8 mouse cellular contexts compared by ENCODE assay signal in genomic region chr1:104993905-104994611, GRCm38 (mm10).
A peak's percentile ranks its signal among the peaks of the same experiment; 100 is the strongest.
DNase-seq lines count a peak whose midpoint lies in the region; ATAC-seq and TF ChIP-seq lines count a peak whose summit lies in the region.

No protein-coding gene starts in this region.

- H3K4me3 ChIP-seq in cerebellum, adult 2 months (replicated peaks; ENCODE audit: insufficient read depth, low read depth, low read length) = no peak overlapping the region
- H3K4me3 ChIP-seq in heart, embryonic 14.5 days (ENCODE audit: control insufficient read depth in 1 of 2, insufficient read depth in 1 of 2, low read depth in 1 of 2, low read length in 2 of 2) = peak overlapping the region; percentile 39 to 43
- peak overlapping the region; percentile 29 for H3K4me3 ChIP-seq in kidney, postnatal 0 days (replicated peaks; ENCODE audit: low read depth, low read length)
- peak overlapping the region; percentile 58 for H3K4me3 ChIP-seq in midbrain, embryonic 10.5 days

- peak overlapping the region; percentile 80 for H3K4me2 ChIP-seq in heart, embryonic 14.5 days (ENCODE audit: low read length)
- peak overlapping the region; percentile 81 for H3K4me2 ChIP-seq in kidney, postnatal 0 days (ENCODE audit: low read length)

- TF ChIP-seq CTCF in cerebellum, adult 2 months (IDR thresholded peaks at IDR 0.05; ENCODE audit: borderline replicate concordance, insufficient read depth, low read depth, low read length) = no peak
- TF ChIP-seq CTCF in kidney, postnatal 0 days (IDR thresholded peaks at IDR 0.05; ENCODE audit: low read depth) = no peak

- no peak for TF ChIP-seq POLR2A in cerebellum, adult 2 months (IDR thresholded peaks at IDR 0.05; ENCODE audit: borderline replicate concordance, insufficient read depth, low read length)

- H3K27ac ChIP-seq in cerebellum, adult 2 months (ENCODE audit: insufficient read depth, low read length) = no peak overlapping the region
- no peak overlapping the region for H3K27ac ChIP-seq in heart, embryonic 14.5 days (replicated peaks in 1 of 2; ENCODE audit: control insufficient read depth in 1 of 2, insufficient read depth in 1 of 2, low read depth in 2 of 2, low read length in 2 of 2)
- H3K27ac ChIP-seq in kidney, postnatal 0 days = no peak overlapping the region
- H3K27ac ChIP-seq in midbrain, embryonic 10.5 days (replicated peaks) = peak overlapping the region; percentile 79

- 57% methylated on average over 51 of the region's 51 CpGs for WGBS in cerebellum, adult 2 months
- 11% methylated on average over 51 of the region's 51 CpGs for WGBS in heart, embryonic 14.5 days
- WGBS in kidney, postnatal 0 days = 5% methylated on average over 51 of the region's 51 CpGs
- 12% methylated on average over 51 of the region's 51 CpGs for WGBS in midbrain, embryonic 10.5 days

- no peaks in the 10 kb centered on the region for H3K9me3 ChIP-seq in heart, embryonic 14.5 days (ENCODE audit: control insufficient read depth, low read length)
- no peaks in the 10 kb centered on the region for H3K9me3 ChIP-seq in kidney, postnatal 0 days (replicated peaks; ENCODE audit: low read length)
- H3K9me3 ChIP-seq in midbrain, embryonic 10.5 days (replicated peaks) = no peaks in the 10 kb centered on the region

- DNase-seq in cerebellum, adult 2 months = peak; percentile 25 to 33
- no peak for DNase-seq in cerebellum, adult 8-10 months
- DNase-seq in cerebellum, postnatal 25 days = peak; percentile 34 to 41
- DNase-seq in kidney, postnatal 0 days (ENCODE audit: low spot score) = peak; percentile 51
- peak; percentile 59 for DNase-seq in midbrain, embryonic 10.5 days (ENCODE audit: low spot score)
- no peak for DNase-seq in layer of hippocampus, postnatal 14 days (ENCODE audit: low spot score in 2 of 2)

- ATAC-seq in heart, embryonic 14.5 days (ENCODE audit: insufficient number of reproducible peaks, insufficient read depth, low FRiP score, low read depth) = peak; percentile 54
- peak; percentile 77; the same call in 1 of the 2 replicates for ATAC-seq in kidney, postnatal 0 days (replicated peaks; ENCODE audit: low FRiP score, low read depth)
- ATAC-seq in erythroid progenitor cell, adult 5-6 weeks (replicated peaks; ENCODE audit: low FRiP score, poor library complexity, severe bottlenecking) = no peak

- peak overlapping the region; percentile 34 for H3K9ac ChIP-seq in heart, embryonic 14.5 days (ENCODE audit: low read length)
- H3K9ac ChIP-seq in kidney, postnatal 0 days (ENCODE audit: low read depth, low read length) = peak overlapping the region; percentile 31

- H3K36me3 ChIP-seq in heart, embryonic 14.5 days (ENCODE audit: control insufficient read depth, insufficient read depth, low read length) = no peaks in the 10 kb centered on the region
- no peaks in the 10 kb centered on the region for H3K36me3 ChIP-seq in kidney, postnatal 0 days (ENCODE audit: insufficient read depth, low read length)
- H3K36me3 ChIP-seq in midbrain, embryonic 10.5 days = no peaks in the 10 kb centered on the region

- H3K27me3 ChIP-seq in cerebellum, adult 2 months (ENCODE audit: control insufficient read depth, insufficient read depth, low read length) = no peaks in the 10 kb centered on the region
- no peaks in the 10 kb centered on the region for H3K27me3 ChIP-seq in heart, embryonic 14.5 days (ENCODE audit: control insufficient read depth, insufficient read depth, low read length)
- H3K27me3 ChIP-seq in kidney, postnatal 0 days (ENCODE audit: insufficient read depth, low read length) = no peaks in the 10 kb centered on the region
- H3K27me3 ChIP-seq in midbrain, embryonic 10.5 days (ENCODE audit: low read depth, poor library complexity, severe bottlenecking) = peaks cover 24% of the 10 kb centered on the region

- no peaks in the 10 kb centered on the region for H3K4me1 ChIP-seq in cerebellum, adult 2 months (ENCODE audit: control insufficient read depth, insufficient read depth, low read length)
- H3K4me1 ChIP-seq in heart, embryonic 14.5 days (ENCODE audit: control insufficient read depth in 2 of 2, insufficient read depth in 2 of 2, low read length in 2 of 2) = peaks cover 0 to 6% of the 10 kb centered on the region in 2 experiments; a peak in 1 of 4 replicates
- no peaks in the 10 kb centered on the region; the same call in 1 of the 2 replicates for H3K4me1 ChIP-seq in kidney, postnatal 0 days (replicated peaks; ENCODE audit: insufficient read depth, low read length)
- peaks cover 7% of the 10 kb centered on the region for H3K4me1 ChIP-seq in midbrain, embryonic 10.5 days

Comparison
In these comparisons a context has a peak if more than half of its experiments do, and no peak if none do; other contexts are left out.
1. DNase-seq: peak in cerebellum, adult 2 months (2 of 2), cerebellum, postnatal 25 days (2 of 2), kidney, postnatal 0 days (single experiment) and midbrain, embryonic 10.5 days (single experiment); none in cerebellum, adult 8-10 months (single experiment) and layer of hippocampus, postnatal 14 days (0 of 2).